Mouse (Mus musculus) mature B cell (primary cell): ENCODE data around the gene Arv1.

Experiments used
- in situ Hi-C: fragments of 300-500 bp; cut with MboI; formaldehyde crosslinking; loops from 2 replicates; pipeline ENCODE4 v1.14.3; 2019

Arv1 gene

GRCm38 (mm10) chr8:124721862-124722515 lies at the start of gene Arv1, which contains the start of gene Ttc13:
Gene Arv1, plus strand, starts transcription at chr8:124722139.
Gene Ttc13, minus strand, starts transcription at chr8:124721983.
- in situ Hi-C loops, result no loop called here

DNA sequence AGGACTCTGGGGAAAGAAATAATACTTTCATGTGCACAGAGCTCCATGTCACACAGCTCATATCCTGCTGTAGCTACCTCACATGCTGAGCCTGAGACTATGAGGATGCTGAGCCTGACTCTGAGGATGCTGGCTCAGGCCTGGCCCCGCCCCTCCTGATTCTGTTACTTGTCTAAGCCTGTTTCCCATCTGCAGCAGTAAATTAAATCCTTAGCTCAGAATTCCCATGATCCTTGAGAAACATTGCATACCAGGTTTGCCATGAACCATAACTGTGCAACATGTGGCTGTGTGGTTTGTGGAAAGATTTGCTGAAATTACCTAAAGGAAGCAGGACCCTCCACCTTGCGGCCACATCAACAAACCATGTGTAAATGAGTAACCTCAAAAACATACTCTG lies 49.6 kb upstream of the Arv1 start:
- in situ Hi-C loops, result no loop called here

DNA sequence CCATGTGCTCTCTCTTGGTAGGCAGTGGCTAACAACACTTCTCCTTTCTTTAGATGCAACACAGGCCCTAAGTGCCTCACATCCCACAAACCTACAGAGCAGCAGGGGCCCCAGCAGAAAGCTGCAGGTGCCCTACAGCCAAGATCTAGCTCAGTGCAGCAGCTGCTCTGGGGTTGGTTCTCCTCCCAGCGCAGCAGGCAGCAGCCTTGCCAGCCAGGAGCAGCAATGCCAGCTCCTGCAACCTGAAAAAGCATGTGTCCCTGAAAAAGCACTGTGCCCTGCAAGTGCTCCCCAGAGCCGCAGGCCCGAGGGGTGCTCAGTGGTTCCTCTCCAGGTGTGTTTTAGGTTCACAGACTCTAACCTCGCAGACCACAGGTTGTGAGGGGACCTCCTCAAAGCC lies 45.3 kb upstream of the Arv1 start:
- in situ Hi-C loops, result no loop called here

DNA sequence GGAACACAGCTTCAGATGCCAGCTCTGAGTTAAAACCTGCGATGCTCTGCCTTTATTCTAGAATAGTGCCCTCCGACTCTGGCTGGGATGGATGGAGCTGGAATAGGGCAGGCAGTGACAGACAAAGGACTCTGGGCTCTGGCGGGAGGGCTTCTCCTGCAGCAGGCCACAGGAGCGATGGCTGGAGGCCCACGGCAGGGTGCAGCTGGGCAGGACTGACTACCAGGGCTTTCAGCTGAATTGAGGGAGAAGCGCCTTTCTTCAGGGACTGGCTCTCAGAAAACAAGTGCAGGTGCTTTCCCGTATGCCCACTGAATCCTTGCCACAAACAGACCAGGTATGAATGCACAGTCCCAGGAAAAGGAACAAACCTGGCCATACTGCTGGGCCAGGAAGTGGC lies 44.9 kb upstream of the Arv1 start:
- in situ Hi-C loops, result no loop called here

DNA sequence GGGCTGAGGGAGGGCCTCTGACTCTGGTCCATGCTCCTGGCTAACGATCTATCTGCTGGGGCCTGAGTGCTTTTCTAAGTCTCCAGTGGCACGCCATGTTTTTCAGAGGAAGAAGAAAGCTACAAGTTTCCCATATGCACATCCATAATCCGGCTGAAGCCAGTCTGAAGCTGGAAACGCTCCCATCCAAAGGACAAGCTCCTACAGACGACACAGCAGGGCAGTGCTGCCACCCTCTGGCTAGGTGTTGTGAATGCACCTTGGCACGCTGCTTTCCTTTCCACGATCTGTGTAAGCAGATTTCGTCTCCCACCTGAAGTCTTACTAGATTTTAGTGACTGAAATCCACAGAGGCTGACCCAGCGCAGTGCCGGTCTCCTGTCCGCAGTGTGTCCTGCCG lies 44.5 kb upstream of the Arv1 start:
- in situ Hi-C loops, result no loop called here

GRCm38 (mm10) chr8:124678246-124678645 lies 43.7 kb upstream of the Arv1 start:
- in situ Hi-C loops, result no loop called here

GRCm38 (mm10) chr8:124681077-124681791 lies 40.7 kb upstream of the Arv1 start:
- in situ Hi-C loops, result no loop called here

DNA sequence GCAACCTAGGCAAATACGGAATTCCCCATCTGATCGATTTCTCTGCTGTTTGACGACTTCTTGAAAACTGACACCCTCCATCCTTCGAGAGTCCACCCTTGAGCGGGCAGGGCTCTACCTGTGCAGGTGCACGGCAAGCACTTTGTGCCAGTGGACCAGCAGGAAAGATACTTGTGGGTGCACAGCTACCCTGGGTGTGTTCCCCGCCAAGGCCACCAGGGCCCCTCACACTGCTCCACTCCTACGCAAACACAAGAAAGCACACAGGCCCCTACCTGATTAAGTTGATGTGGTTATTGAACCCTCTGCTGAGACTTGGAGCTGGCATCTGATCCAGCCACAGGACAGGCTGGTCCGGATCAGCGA lies 40.2 kb upstream of the Arv1 start:
- in situ Hi-C loops, result no loop called here

GRCm38 (mm10) chr8:124682218-124682617 lies 39.7 kb upstream of the Arv1 start:
- in situ Hi-C loops, result no loop called here

- in situ Hi-C loops, result no loop called here
These were observed 33.0 kb upstream of the Arv1 start for GRCm38 (mm10) chr8:124688899-124689298.

DNA sequence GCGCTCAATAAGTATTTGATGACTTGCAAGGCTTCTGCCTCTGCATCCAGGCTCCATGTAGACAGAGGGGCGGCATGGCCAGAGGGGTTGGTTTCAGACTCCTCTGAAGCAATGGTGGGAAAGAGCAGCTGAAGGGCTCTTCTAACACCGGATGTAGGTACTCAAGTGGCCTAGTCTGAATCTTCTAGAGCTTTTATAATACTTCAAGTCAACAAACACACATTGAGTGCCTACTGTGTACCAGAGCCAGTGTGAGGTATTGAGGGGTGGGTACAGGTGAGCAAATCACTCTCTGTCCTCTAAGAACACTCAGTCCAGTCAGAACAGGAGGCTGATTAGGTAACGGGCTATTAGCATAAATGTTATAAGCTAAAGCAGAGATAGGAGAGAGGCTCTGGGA lies 30.2 kb upstream of the Arv1 start:
- in situ Hi-C loops, result no loop called here

DNA sequence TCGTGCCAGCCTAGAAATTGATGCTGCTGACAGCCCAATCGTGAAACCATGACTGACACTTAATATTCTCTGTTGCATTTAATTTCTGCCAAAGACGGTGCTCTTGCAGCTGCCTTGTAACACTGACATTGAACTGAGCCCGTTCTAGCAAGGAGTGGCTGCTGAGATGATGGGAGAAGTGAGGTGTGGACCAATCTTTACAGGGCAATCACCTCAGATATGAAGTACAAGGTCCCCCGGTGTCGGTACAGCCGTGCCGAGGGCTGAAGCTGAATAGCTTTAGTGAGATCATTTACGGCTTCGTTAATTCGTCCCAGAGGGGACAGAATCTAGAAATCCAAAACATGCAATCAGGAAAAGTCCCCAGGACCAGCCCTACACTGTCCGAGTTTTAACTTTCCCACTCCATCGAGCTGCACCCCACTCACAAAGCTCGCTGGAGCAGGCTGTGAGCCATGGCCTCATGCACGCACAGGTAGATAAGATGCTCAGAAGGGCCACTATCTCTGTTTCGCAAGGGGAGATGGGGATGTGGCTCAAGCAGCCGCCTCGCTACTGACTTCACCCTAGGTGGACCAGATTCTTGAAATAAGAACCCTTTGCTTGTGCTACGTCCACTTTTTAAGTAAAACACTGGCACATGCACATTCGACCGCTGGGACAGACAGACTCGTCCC lies 26.4 kb upstream of the Arv1 start:
- in situ Hi-C loops, result no loop called here

DNA sequence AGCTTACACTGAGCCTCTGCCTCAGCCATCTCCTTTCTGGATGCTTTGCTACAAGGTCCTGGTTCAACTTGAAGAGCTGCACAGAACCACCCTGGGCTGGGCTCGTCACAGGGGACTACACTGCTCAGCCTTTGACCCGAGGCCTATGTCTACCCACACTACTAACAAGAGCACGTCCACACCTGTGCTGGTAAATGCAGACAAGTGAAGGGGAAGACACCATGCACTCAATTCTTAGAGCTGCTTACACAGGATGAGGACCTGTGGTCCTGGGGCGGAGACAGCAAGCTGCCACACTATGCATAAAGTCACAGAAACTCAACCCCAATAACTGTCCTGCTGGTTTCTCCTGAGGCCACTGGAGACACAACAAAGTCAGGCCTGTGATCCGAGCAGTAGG lies 21.7 kb upstream of the Arv1 start:
- in situ Hi-C loops, result no loop called here

- in situ Hi-C loops, result no loop called here
These were observed 20.9 kb upstream of the Arv1 start for GRCm38 (mm10) chr8:124701023-124701422.

GRCm38 (mm10) chr8:124702183-124702582 lies 19.8 kb upstream of the Arv1 start:
- in situ Hi-C loops, result no loop called here

- in situ Hi-C loops, result no loop called here
These were observed 18.4 kb upstream of the Arv1 start for GRCm38 (mm10) chr8:124703526-124703925.

DNA sequence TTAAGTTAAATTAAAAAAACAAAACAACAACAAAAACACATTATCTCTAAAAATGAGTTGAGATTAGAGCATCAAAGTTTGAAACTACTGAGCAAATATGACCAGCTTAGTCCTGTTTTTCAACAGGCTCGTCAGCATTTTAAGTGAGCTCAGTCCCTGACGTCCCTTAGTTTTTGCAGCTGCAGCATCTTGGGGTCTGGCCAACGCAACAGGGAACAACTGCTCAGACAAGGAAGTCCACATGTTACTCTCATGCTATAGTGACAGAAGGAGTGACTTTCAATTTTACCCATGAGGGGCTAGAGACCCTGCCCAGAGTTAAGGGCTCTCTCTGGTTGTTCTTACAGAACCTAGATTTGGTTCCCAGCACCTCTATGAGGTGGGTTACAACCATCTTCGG lies 17.6 kb upstream of the Arv1 start:
- in situ Hi-C loops, result no loop called here

- in situ Hi-C loops, result no loop called here
These were observed 16.1 kb upstream of the Arv1 start for GRCm38 (mm10) chr8:124705823-124706222.

- in situ Hi-C loops, result no loop called here
These were observed 8.7 kb upstream of the Arv1 start for GRCm38 (mm10) chr8:124713207-124713606.

DNA sequence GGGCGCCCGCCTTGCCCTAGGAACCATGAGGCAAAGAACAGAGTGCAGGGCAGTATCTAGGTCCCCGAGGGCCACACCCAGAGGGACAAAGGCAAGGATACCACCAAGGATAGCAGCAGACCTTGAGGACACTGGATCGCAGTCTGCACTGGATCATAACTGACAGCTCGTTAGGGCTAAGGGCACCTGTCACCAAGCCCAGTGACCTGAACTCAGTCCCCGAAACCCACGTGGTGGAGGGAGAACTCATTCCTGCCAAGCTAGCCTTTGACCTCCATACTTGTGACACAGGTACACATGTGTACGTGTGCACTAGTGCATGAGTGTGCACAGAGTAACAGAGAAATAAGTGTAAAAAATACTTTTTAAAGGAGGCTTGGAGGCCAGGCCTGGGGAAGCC lies 6.2 kb upstream of the Arv1 start:
- in situ Hi-C loops, result no loop called here

DNA sequence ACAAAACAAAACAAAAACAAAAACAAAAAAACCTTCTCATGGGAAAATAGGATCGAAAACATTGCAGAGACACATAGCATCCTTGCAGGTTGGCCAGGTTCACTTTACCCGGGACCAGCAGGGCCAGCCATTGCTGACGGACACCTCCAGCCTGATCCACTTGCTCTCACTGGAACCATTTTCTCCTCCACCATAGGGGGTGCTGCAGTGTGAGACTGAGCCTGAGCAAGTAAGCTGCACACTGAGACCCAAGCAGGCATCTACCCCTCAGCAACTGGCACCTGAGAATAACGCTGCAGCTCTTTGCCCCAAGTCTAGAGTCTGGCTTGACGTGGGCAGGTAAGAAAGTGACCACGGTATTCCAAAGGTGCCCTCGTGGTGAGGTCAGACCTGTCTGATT lies 1.8 kb upstream of the Arv1 start:
- in situ Hi-C loops, result no loop called here

- in situ Hi-C loops, result no loop called here
These were observed 739 bp upstream of the Arv1 start for GRCm38 (mm10) chr8:124720938-124721861.
